8 mouse cellular contexts compared by ENCODE assay signal in genomic region chr12:13026041-13026580, GRCm38 (mm10).
DNase-seq lines count a peak whose midpoint lies in the region; ATAC-seq lines count a peak whose summit lies in the region.

No protein-coding gene starts in this region.

- no peaks in the 10 kb centered on the region; the same call in 1 of the 2 replicates for H3K4me1 ChIP-seq in embryonic facial prominence, embryonic 11.5 days (ENCODE audit: control insufficient read depth, insufficient read depth, low read length)
- peaks cover 20% of the 10 kb centered on the region for H3K4me1 ChIP-seq in limb, embryonic 12.5 days (replicated peaks)

- no peak overlapping the region for H3K9ac ChIP-seq in embryonic facial prominence, embryonic 11.5 days (replicated peaks; ENCODE audit: low read length)
- no peak overlapping the region for H3K9ac ChIP-seq in limb, embryonic 12.5 days (replicated peaks)

- no peaks in the 10 kb centered on the region for H3K9me3 ChIP-seq in embryonic facial prominence, embryonic 11.5 days (replicated peaks; ENCODE audit: control insufficient read depth, low read length)
- no peaks in the 10 kb centered on the region for H3K9me3 ChIP-seq in limb, embryonic 12.5 days

- no peaks in the 10 kb centered on the region for H3K36me3 ChIP-seq in embryonic facial prominence, embryonic 11.5 days (replicated peaks; ENCODE audit: control insufficient read depth, insufficient read depth, low read depth, low read length)
- no peaks in the 10 kb centered on the region for H3K36me3 ChIP-seq in limb, embryonic 12.5 days

- peak; percentile 87 for ATAC-seq in embryonic facial prominence, embryonic 11.5 days (replicated peaks; ENCODE audit: insufficient number of reproducible peaks, low FRiP score, low TSS enrichment, low read depth)
- peak; percentile 91 for ATAC-seq in limb, embryonic 12.5 days (ENCODE audit: insufficient number of reproducible peaks, insufficient read depth, low FRiP score, low TSS enrichment, low read depth)

- no peak overlapping the region for H3K27ac ChIP-seq in embryonic facial prominence, embryonic 11.5 days (replicated peaks; ENCODE audit: low read depth, low read length)
- H3K27ac ChIP-seq in limb, embryonic 12.5 days = peak overlapping the region; percentile 83

- no peak overlapping the region for H3K4me3 ChIP-seq in embryonic facial prominence, embryonic 11.5 days (ENCODE audit: low read depth, low read length)
- H3K4me3 ChIP-seq in limb, embryonic 12.5 days (replicated peaks) = no peak overlapping the region

- intact Hi-C loops in heart, postnatal 10 days (cut with DNase I) = no loop called here

- H3K27me3 ChIP-seq in embryonic facial prominence, embryonic 11.5 days (ENCODE audit: control insufficient read depth, insufficient read depth, low read length) = no peaks in the 10 kb centered on the region
- H3K27me3 ChIP-seq in limb, embryonic 12.5 days = no peaks in the 10 kb centered on the region

- H3K4me2 ChIP-seq in embryonic facial prominence, embryonic 11.5 days (ENCODE audit: low read depth, low read length) = no peak overlapping the region
- no peak overlapping the region for H3K4me2 ChIP-seq in limb, embryonic 12.5 days

- peak; percentile 29 for DNase-seq in embryo, embryonic 10 days (ENCODE audit: low spot score)
- DNase-seq in embryo, embryonic 9.5 days (ENCODE audit: extremely low spot score) = no peak
- DNase-seq in embryonic facial prominence, embryonic 11.5 days (ENCODE audit: low spot score) = peak; percentile 61
- DNase-seq in heart, postnatal 10 days = peak; percentile 69 to 75
- DNase-seq in retina, postnatal 7 days (ENCODE audit: low read depth, low spot score) = peak; percentile 8
- no peak for DNase-seq in spleen, postnatal 4 days (ENCODE audit: low spot score in 2 of 2)
- no peak for DNase-seq in thymus, postnatal 10 days (ENCODE audit: low spot score in 2 of 2)

- WGBS in embryonic facial prominence, embryonic 11.5 days = 38% methylated on average over 7 of the region's 7 CpGs
- 13% methylated on average over 7 of the region's 7 CpGs for WGBS in limb, embryonic 12.5 days

Comparison
In these comparisons a context has a peak if more than half of its experiments do, and no peak if none do; other contexts are left out.
1. DNase-seq: peak in embryo, embryonic 10 days (single experiment), embryonic facial prominence, embryonic 11.5 days (single experiment), heart, postnatal 10 days (2 of 2) and retina, postnatal 7 days (single experiment); none in embryo, embryonic 9.5 days (single experiment), spleen, postnatal 4 days (0 of 2) and thymus, postnatal 10 days (0 of 2).